Mouse (Mus musculus): ENCODE measurements around the gene Gm853. TPM values are rescaled to one million over a fixed set of nuclear protein-coding genes. Genes with fewer than 3 reads are reported as not detected.

Gene Gm853
- polyA plus RNA-seq, 1 experiment, result not detected

- H3K4me1 ChIP-seq (ENCODE audit: control insufficient read depth, insufficient read depth, low read length), result peaks cover 9% of the 10 kb centered on the region
- no peak overlapping the region for H3K4me3 ChIP-seq (ENCODE audit: insufficient read depth, low read length)
- H3K27ac ChIP-seq (ENCODE audit: insufficient read depth, low read length), result no peak overlapping the region
- TF ChIP-seq POLR2A (IDR thresholded peaks at IDR 0.05; ENCODE audit: low read depth, low read length), result no peak
- TF ChIP-seq CTCF (IDR thresholded peaks at IDR 0.05; ENCODE audit: borderline replicate concordance, insufficient read depth, low read length), result no peak
Measured at GRCm38 (mm10) chr4:130163391-130163861, 58.8 kb downstream of the Gm853 start.

GRCm38 (mm10) chr4:130161349-130161748 is 60.9 kb downstream of the Gm853 start:
- Histone ChIP-seq H3K4me3 (ENCODE audit: insufficient read depth, low read length) (no peak overlapping the region), H3K27ac (ENCODE audit: insufficient read depth, low read length) (no peak overlapping the region), H3K4me1 (ENCODE audit: control insufficient read depth, insufficient read depth, low read length) (peaks cover 4% of the 10 kb centered on the region; the same call in 1 of the 2 replicates)
- no peak for TF ChIP-seq POLR2A (IDR thresholded peaks at IDR 0.05; ENCODE audit: low read depth, low read length)
- TF ChIP-seq CTCF (IDR thresholded peaks at IDR 0.05; ENCODE audit: borderline replicate concordance, insufficient read depth, low read length), result no peak

Other genes starting within 250 kb of the Gm853 start
- 2.0 and 3.7 TPM in 2 replicates for gene Adgrb2, start 237.5 kb downstream of the Gm853 start, polyA plus RNA-seq (2011; ENCODE audit: insufficient read length, low read depth, missing spikeins)
- gene Col16a1, start 174.6 kb downstream of the Gm853 start, polyA plus RNA-seq (2011; ENCODE audit: insufficient read length, low read depth, missing spikeins), result 133 and 156 TPM in 2 replicates
- 38.1 and 42.3 TPM in 2 replicates for gene Pef1, start 119.8 kb downstream of the Gm853 start, polyA plus RNA-seq (2011; ENCODE audit: insufficient read length, low read depth, missing spikeins)
- gene Hcrtr1, start 83.0 kb downstream of the Gm853 start, polyA plus RNA-seq (2011; ENCODE audit: insufficient read length, low read depth, missing spikeins), result not detected in 2 replicates
- gene Tinagl1, start 47.3 kb downstream of the Gm853 start, polyA plus RNA-seq (2011; ENCODE audit: insufficient read length, low read depth, missing spikeins), result 42.1 and 97.0 TPM in 2 replicates
- 25.1 and 32.6 TPM in 2 replicates for gene Serinc2, start 56.8 kb upstream of the Gm853 start, polyA plus RNA-seq (2011; ENCODE audit: insufficient read length, low read depth, missing spikeins)
- gene Fabp3, start 86.2 kb upstream of the Gm853 start, polyA plus RNA-seq (2011; ENCODE audit: insufficient read length, low read depth, missing spikeins), result 13.5 and 25.5 TPM in 2 replicates
- gene Gm10570, start 86.3 kb upstream of the Gm853 start, polyA plus RNA-seq (2011; ENCODE audit: insufficient read length, low read depth, missing spikeins), result not detected in 2 replicates
- gene Zcchc17, start 137.5 kb upstream of the Gm853 start, polyA plus RNA-seq (2011; ENCODE audit: insufficient read length, low read depth, missing spikeins), result 28.2 and 33.9 TPM in 2 replicates
- gene Snrnp40, start 137.7 kb upstream of the Gm853 start, polyA plus RNA-seq (2011; ENCODE audit: insufficient read length, low read depth, missing spikeins), result 40.4 and 41.3 TPM in 2 replicates